Mouse (Mus musculus) olfactory bulb, adult 2 months (tissue): Measurements from ENCODE around the gene Mmadhc. TPM values are rescaled to one million over a fixed set of nuclear protein-coding genes. Genes with fewer than 3 reads are reported as not detected.
A peak's percentile ranks its signal among the peaks of the same experiment; 100 is the strongest.

Experiments
- H3K27ac ChIP-seq: fragments of 200-500 bp; 2 replicates; pipeline ENCODE4 v1.5.1; 2012; ENCODE audit warnings: low read depth, low read length; ENCODE audit not compliant: insufficient read depth
- H3K4me1 ChIP-seq: fragments of 200-500 bp; 2 replicates; pipeline ENCODE4 v1.6.1; 2012; ENCODE audit warnings: low read length; ENCODE audit not compliant: control insufficient read depth, insufficient read depth
- H3K4me3 ChIP-seq: fragments of 200-500 bp; 2 replicates; pipeline ENCODE4 v1.5.1; 2012; ENCODE audit warnings: mild to moderate bottlenecking, low read depth, low read length, moderate library complexity; ENCODE audit not compliant: insufficient read depth
- CTCF ChIP-seq: fragments of 200-500 bp; IDR thresholded peaks from 2 replicates; pipeline ENCODE4 v1.5.1; 2012; ENCODE audit warnings: low read depth, mild to moderate bottlenecking, low read length, moderate library complexity; ENCODE audit not compliant: insufficient read depth
- POLR2A ChIP-seq: fragments of 200-500 bp; IDR thresholded peaks from 2 replicates; pipeline ENCODE4 v1.6.1; 2012; ENCODE audit warnings: mild to moderate bottlenecking, low read depth, low read length, moderate library complexity; ENCODE audit not compliant: insufficient read depth
- WGBS: fragments of 180-500 bp; shearing (Covaris S2); methylation state at CpG from one replicate; pipeline ENCODE4 v1.1.7; 2018; 5-methylcytosine and 5-hydroxymethylcytosine counted together
- polyA plus RNA-seq: library from polyadenylated mRNA; stranded (reverse); fragments of >200 nt; gene quantifications from 2 replicates; pipeline ENCODE4 v1.2.4, GENCODE M21; 2012; ENCODE audit warnings: low replicate concordance; ENCODE audit not compliant: missing spikeins, insufficient read depth, insufficient read length

Mmadhc gene
- polyA plus RNA-seq, 1 experiment, result not detected

DNA sequence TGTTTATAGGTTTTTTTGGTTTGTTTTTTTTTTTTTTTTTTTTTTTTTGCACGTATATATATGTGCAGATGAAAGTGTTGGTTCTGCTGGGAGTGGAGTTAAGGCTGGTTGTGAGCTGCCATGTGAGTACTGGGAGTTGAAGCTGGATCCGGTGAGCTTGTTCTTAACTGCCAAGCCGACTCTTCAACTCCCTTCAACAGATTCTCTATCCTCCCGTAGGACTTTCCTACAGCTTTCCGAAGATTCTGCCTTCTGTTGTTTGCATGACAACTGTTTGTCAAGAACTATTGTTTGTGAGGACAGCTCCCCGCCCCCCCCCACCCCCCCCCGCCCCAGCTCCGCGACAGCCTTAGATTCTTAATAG lies 368 bp upstream of the Mmadhc start:
- peak overlapping the region; percentile 39; the same call in 1 of the 2 replicates for H3K4me3 ChIP-seq
- 0% methylated on average over 9 of the region's 9 CpGs for WGBS
- peaks cover 3% of the 10 kb centered on the region; the same call in 1 of the 2 replicates for H3K4me1 ChIP-seq
- no peak overlapping the region for H3K27ac ChIP-seq
- TF ChIP-seq POLR2A, result no peak
- no peak for TF ChIP-seq CTCF

DNA sequence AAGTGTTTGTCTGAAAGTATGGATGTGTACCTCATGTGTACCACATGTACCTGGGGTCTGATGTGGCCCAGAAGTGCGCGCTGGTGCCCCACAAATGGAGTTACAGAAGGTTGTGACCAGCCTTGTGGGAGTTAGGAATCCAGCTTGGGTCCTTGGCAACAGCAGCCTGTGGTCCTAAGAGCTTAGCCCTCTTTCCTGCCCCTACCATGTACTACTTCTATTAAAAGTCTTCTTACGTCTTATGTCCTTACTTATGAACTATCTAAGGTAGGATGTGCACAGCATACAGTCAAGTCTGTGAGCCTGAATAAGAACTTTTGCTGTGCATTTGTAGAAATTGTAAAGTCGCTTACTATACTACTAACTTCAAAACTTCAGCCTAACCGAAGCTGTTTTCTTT lies 1.0 kb downstream of the Mmadhc start:
- peaks cover 3% of the 10 kb centered on the region; the same call in 1 of the 2 replicates for H3K4me1 ChIP-seq
- 30% methylated on average over 5 of the region's 5 CpGs for WGBS
- no peak for TF ChIP-seq CTCF
- no peak for TF ChIP-seq POLR2A
- no peak overlapping the region for H3K27ac ChIP-seq
- H3K4me3 ChIP-seq, result peak overlapping the region; percentile 46

DNA sequence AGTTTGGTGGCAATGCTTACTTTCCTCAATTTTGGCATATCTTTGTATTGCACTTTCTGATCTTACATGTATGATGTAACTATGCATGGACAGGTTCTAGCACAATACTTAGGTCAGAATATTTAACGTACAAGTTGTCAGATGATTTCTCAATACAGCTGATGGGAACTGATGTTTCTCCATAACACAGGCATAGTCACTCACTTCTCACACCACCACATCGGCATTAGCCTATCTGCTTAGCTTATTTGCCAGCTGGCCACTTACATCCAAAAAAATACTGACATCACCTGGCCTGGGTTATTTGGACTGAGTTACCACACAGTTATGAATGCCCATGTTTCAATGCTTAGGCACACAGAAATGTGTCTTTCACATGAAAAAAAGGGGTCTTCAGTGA lies 2.5 kb downstream of the Mmadhc start:
- TF ChIP-seq POLR2A (no peak), CTCF (no peak)
- Histone ChIP-seq H3K4me3 (no peak overlapping the region), H3K4me1 (peaks cover 3% of the 10 kb centered on the region; the same call in 1 of the 2 replicates), H3K27ac (no peak overlapping the region)
- WGBS, result 78% methylated on average over 2 of the region's 2 CpGs

DNA sequence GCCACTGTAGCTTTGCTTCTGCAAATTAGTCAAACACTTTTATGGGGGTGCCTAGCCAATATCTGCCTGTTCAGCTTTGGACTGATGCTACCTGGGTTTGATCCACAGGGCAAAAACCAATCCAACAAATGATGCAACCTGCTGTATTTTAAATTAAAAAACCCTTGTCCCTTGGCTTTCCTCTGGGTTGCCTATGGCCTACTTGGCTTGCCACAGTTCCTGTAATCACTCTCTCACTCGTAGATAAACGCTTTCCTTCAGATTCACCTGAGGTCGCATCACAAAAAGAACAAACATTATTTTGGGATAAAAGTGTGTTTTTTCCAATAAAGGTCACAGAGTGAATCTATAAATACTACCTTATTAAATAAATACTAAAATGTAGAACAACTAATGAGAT lies 3.0 kb downstream of the Mmadhc start:
- Histone ChIP-seq H3K27ac (no peak overlapping the region), H3K4me1 (peaks cover 3% of the 10 kb centered on the region; the same call in 1 of the 2 replicates), H3K4me3 (no peak overlapping the region)
- 77% methylated on average over 3 of the region's 3 CpGs for WGBS
- no peak for TF ChIP-seq CTCF
- TF ChIP-seq POLR2A, result no peak

DNA sequence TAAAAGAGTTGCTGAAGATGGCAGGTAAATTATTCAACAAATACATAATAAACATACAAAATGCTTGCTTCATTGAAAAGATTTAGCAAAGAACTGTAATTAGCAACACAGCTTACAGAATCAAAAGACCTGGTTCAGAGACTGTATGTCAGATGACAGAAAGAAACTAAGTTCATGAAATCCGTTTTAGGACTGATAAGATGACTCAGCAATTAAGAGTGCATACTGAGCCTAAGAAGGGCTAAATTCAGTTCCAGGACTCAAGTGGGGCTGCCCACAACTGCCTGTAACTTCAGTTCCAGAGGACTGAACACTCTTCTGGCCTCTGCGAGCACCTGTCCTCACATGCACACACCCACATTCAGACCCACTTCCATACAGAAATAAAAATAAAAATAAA lies 4.7 kb downstream of the Mmadhc start:
- WGBS, result 52% methylated on average over 2 of the region's 2 CpGs
- TF ChIP-seq CTCF (no peak), POLR2A (no peak)
- Histone ChIP-seq H3K27ac (no peak overlapping the region), H3K4me1 (peaks cover 3% of the 10 kb centered on the region; the same call in 1 of the 2 replicates), H3K4me3 (no peak overlapping the region)

DNA sequence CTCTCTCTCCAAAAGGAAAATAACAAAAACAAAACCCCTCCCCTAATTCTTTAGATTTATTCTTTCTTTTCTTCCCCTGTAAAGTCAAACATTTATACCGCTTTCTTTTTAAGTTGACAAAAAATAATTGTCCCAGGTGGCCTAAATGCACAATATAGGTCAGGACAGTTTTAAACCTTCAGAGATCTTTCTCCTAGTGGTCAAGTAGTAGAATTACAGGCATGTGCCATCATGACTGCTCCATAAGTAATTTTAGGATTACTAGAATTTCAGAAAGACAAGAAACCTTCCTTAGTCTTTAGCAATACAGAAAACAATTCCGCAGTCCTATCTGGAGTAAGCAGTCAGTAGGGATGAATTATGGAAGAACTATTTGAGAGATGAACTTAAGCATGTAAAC lies 5.8 kb downstream of the Mmadhc start:
- Histone ChIP-seq H3K27ac (no peak overlapping the region), H3K4me3 (no peak overlapping the region), H3K4me1 (peaks cover 3% of the 10 kb centered on the region; the same call in 1 of the 2 replicates)
- 94% methylated on average over 2 of the region's 2 CpGs for WGBS
- TF ChIP-seq POLR2A (no peak), CTCF (no peak)

DNA sequence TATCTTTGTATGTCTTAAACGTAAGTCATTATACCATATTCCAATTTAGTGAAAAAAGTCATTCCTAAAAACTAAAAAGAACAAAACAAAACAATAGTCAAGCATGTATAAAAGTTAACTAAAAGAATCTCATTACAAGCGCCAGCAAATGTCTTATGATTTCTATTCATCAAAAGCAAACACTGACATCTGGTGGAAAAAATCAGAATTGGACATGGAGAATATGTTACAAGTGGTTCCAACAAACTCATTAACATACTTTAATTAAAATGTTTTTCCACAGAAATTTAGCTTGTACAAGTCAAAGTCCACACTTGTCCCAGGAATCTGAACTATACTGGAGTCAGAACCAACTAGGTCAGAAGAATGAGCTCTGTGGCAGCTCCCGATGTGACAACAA lies 11.8 kb downstream of the Mmadhc start:
- 66% methylated on average over 3 of the region's 3 CpGs for WGBS
- no peak for TF ChIP-seq CTCF
- no peak for TF ChIP-seq POLR2A
- no peak overlapping the region for H3K27ac ChIP-seq

DNA sequence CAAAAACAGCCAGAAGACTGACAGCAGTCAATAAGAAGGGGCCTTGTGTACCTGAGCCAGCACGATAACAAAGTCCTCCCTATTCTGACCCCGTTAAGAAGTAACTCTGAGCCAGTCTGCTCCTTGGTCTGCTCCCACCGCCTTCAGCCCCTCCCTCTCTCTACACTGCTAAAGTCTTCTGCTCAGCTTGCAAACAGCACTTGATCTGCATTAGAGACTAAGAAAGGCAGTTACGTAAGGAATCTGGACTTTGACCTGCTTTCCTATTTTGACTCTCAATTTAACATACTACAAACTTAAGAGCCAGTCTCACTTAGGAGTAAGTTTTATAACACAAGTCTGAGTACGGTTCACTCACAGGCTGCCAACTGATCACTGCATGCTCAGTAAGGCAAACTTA lies 12.6 kb downstream of the Mmadhc start:
- WGBS, result 71% methylated on average over 5 of the region's 5 CpGs
- H3K27ac ChIP-seq, result no peak overlapping the region
- H3K4me3 ChIP-seq, result no peak overlapping the region
- no peak for TF ChIP-seq POLR2A
- TF ChIP-seq CTCF, result no peak
- no peaks in the 10 kb centered on the region for H3K4me1 ChIP-seq

More for the DNA sequence above, 11.8 kb downstream of the Mmadhc start:
- Histone ChIP-seq H3K4me1 (no peaks in the 10 kb centered on the region), H3K4me3 (no peak overlapping the region)

DNA sequence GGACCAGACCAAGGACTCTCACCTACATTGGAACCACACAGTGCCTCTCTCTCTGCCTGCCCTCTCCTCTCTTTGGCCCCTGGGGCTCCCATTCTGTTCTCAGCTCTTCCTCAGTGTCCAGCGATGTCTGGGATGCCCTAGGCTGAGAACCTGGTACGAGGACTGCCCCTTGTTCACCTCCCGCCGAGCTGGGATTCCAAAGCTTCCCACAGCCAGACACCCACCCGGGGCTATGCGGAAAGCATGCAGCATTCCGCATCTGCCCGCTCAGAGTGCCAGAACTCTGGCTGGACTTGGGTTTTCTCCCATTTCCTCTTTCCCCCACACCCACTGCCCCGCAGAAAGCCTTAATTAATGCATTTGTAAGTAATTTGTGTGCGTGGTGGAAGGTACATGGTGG lies 19.9 kb downstream of the Mmadhc start:
- 61% methylated on average over 10 of the region's 10 CpGs for WGBS
- TF ChIP-seq POLR2A (no peak), CTCF (no peak)
- Histone ChIP-seq H3K4me1 (no peaks in the 10 kb centered on the region), H3K27ac (no peak overlapping the region), H3K4me3 (no peak overlapping the region)

DNA sequence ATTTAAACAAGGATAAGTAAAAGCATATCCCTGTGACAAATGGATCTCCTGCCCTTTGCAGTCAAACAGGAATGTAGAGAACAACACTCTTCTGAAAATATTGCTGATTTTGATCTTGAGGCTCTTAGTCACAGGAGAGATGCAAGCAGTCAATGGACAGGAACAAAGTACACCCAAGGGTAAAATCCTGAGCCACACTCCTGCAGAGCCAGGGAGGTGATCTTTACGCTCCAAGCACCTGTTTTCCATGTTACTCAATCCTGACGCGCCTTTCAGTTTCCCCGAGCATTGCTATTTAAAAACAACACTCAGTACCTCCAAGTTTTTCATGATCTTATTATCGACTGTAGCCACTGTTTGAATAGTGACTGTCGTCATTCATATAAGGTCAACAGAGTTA lies 23.2 kb downstream of the Mmadhc start:
- H3K4me1 ChIP-seq, result no peaks in the 10 kb centered on the region
- no peak for TF ChIP-seq POLR2A
- WGBS, result 87% methylated on average over 6 of the region's 6 CpGs
- H3K27ac ChIP-seq, result no peak overlapping the region
- no peak overlapping the region for H3K4me3 ChIP-seq
